Mouse (Mus musculus) midbrain, embryonic 12.5 days (tissue): Measurements from ENCODE around the gene Capn13. TPM values are rescaled to one million over a fixed set of nuclear protein-coding genes. Genes with fewer than 3 reads are reported as not detected.
"Not testable (repeated sequence)": the region's sequence is repeated elsewhere in the genome, so short reads cannot be mapped to it uniquely, and the experiment has no call there.

Experiments used
- ATAC-seq: fragments of 200-750 bp; cut with Nextera tagmentation; 2 replicates; pipeline ENCODE4 v1.8.0; 2017; ENCODE audit warnings: low read depth, moderate TSS enrichment, moderate library complexity; ENCODE audit not compliant: low FRiP score
- H3K27ac ChIP-seq: fragments of 300-500 bp; sonication (generic); replicated peaks from 2 replicates; pipeline ENCODE4 v1.5.1; 2016; ENCODE audit warnings: mild to moderate bottlenecking
- H3K27me3 ChIP-seq: fragments of 300-500 bp; sonication (generic); 2 replicates; pipeline ENCODE4 v1.6.1; 2016; ENCODE audit warnings: mild to moderate bottlenecking
- H3K36me3 ChIP-seq: fragments of 300-500 bp; sonication (generic); 2 replicates; pipeline ENCODE4 v1.6.1; 2016
- H3K4me1 ChIP-seq: fragments of 300-500 bp; sonication (generic); 2 replicates; pipeline ENCODE4 v1.6.1; 2016
- H3K4me2 ChIP-seq: fragments of 300-500 bp; sonication (generic); replicated peaks from 2 replicates; pipeline ENCODE4 v1.6.1; 2016; ENCODE audit warnings: mild to moderate bottlenecking, moderate library complexity
- H3K4me3 ChIP-seq: fragments of 300-500 bp; sonication (generic); 2 replicates; pipeline ENCODE4 v1.5.1; 2016; ENCODE audit warnings: mild to moderate bottlenecking
- H3K9ac ChIP-seq: fragments of 300-500 bp; sonication (generic); replicated peaks from 2 replicates; pipeline ENCODE4 v1.6.1; 2016; ENCODE audit warnings: mild to moderate bottlenecking, moderate library complexity
- H3K9me3 ChIP-seq: fragments of 300-500 bp; sonication (generic); 2 replicates; pipeline ENCODE4 v1.6.1; 2016; ENCODE audit warnings: mild to moderate bottlenecking
- WGBS: fragments of 180-500 bp; shearing (Covaris S2); methylation state at CpG from one replicate; pipeline ENCODE4 v1.1.7; 2016; 5-methylcytosine and 5-hydroxymethylcytosine counted together
- polyA plus RNA-seq: library from polyadenylated mRNA; unstranded; fragments of >200 nt; fragmentation: Nextera tagmentation; extraction: Ambion mirVana; gene quantifications from 2 replicates; pipeline ENCODE4 v1.2.1, GENCODE M21; 2016

Capn13 gene
- polyA plus RNA-seq, 1 experiment from 2014 or later, result 0.13 TPM

DNA sequence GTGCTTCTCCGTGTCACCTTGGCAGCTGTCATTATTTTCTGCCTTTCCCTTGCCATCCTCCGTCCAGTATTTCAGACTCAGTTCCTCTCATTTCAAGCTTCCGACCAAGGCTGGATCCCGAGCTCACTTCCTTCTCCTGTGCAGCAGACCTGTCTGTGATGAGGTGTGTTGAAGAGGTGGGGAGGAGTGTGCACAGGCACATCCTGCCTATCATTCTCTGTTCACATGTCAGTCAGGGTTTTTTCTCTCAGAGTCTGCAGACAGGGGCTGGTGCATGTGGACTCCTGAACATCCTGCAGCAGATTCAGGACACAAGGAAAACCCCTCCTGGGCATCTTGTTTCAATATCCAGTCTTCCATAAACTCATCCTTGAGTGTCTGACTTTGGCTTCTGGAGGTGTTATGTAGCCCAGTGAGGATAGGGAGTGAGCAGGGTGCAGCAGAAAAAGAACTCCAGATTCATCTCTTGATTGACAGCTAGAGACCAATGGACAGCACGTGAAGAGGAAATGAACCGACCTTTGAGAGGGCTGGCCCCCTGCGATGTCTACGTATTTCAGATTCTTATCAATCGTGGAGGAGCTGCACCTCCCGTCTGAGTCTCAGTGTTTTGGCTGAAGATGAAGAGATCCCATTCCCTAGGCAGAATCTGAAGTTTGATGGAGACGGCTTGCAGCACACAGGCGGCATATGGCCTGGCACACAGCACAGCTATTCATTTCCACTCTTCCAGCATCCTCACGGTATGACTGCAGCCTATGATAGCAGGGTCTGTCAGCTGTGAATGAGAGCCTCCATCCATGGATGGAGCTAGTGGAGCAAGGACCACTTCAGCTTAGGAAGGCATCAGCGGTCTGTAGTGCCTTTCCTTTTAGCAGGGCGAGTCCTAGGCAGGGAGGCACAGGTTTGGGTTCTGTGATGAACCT is 129.5 kb downstream of the Capn13 start:
- no peaks in the 10 kb centered on the region for H3K9me3 ChIP-seq
- no peak for ATAC-seq
- no peak overlapping the region for H3K9ac ChIP-seq
- H3K27ac ChIP-seq, result no peak overlapping the region
- no peaks in the 10 kb centered on the region for H3K4me1 ChIP-seq
- no peaks in the 10 kb centered on the region for H3K36me3 ChIP-seq
- no peak overlapping the region for H3K4me2 ChIP-seq
- no peak overlapping the region for H3K4me3 ChIP-seq
- WGBS, result 75% methylated on average over 15 of the region's 15 CpGs
- no peaks in the 10 kb centered on the region for H3K27me3 ChIP-seq

DNA sequence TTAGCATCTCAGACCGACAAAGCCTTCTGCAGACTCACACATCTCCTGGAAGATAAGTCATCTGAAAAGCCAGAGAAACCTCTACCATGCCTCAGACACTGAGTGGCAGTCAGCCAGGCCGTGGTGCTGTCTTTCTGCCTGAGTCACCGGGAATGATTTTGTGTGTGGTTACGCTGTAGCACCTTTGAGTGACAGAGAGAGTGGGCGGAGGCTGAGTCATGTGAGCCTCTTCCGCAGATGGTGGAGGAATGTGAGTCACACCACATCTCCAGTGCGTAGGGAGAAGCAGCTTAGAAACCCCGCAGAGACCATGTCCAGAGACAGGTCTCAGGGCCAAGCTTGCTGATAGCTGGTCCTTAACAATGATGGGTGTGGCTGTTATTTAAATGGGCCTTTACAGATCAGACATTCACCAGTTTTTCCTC is 137.6 kb downstream of the Capn13 start:
- H3K9me3 ChIP-seq, result no peaks in the 10 kb centered on the region
- no peaks in the 10 kb centered on the region for H3K27me3 ChIP-seq
- no peak for ATAC-seq
- no peaks in the 10 kb centered on the region for H3K36me3 ChIP-seq
- no peak overlapping the region for H3K4me2 ChIP-seq
- no peak overlapping the region for H3K27ac ChIP-seq
- no peak overlapping the region for H3K9ac ChIP-seq
- no peak overlapping the region for H3K4me3 ChIP-seq
- 89% methylated on average over 8 of the region's 8 CpGs for WGBS
- no peaks in the 10 kb centered on the region for H3K4me1 ChIP-seq

DNA sequence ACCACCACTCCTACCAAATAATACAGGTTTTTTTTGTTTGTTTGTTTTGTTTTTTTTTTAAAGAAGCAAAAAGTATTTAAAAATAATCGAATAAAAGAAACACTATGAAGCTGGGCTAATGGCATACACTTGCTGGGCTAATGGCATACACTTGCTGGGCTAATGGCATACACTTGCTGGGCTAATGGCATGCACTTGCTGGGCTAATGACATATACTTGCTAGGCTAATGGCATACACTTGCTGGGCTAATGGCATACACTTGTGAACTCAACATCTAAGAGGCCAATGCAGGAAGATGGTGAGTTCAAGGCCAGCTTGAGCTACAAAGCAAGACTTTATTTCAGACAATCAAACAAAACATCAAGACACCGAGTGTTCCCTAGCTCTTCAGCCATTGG is 138.1 kb downstream of the Capn13 start:
- no peak overlapping the region for H3K27ac ChIP-seq
- H3K4me2 ChIP-seq, result no peak overlapping the region
- H3K4me3 ChIP-seq, result no peak overlapping the region
- no peak overlapping the region for H3K9ac ChIP-seq
- no peaks in the 10 kb centered on the region for H3K9me3 ChIP-seq
- H3K27me3 ChIP-seq, result no peaks in the 10 kb centered on the region
- no peaks in the 10 kb centered on the region for H3K4me1 ChIP-seq
- no peaks in the 10 kb centered on the region for H3K36me3 ChIP-seq
- ATAC-seq, result no peak
- 95% methylated on average over 2 of the region's 2 CpGs for WGBS

DNA sequence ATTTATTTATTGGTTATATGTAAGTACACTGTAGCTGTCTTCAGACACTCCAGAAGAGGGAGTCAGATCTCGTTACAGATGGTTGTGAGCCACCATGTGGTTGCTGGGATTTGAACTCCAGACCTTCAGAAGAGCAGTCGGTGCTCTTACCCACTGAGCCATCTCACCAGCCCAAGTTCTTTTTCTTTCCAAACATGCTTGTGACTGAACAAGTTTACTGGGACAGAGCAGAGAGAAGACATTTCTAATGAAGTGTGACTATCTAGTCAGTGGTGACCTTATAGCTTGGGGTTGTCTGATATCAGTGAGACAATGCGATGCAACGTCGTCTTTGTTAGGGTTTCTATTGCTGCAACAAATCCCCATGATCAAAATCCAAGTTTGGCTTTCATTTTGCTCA is 141.4 kb downstream of the Capn13 start:
- H3K36me3 ChIP-seq, H3K4me3 ChIP-seq, ATAC-seq, H3K27me3 ChIP-seq, H3K4me2 ChIP-seq, H3K9ac ChIP-seq, H3K27ac ChIP-seq, H3K4me1 ChIP-seq, H3K9me3 ChIP-seq: not testable (repeated sequence)
- WGBS, result 94% methylated on average over 5 of the region's 5 CpGs

DNA sequence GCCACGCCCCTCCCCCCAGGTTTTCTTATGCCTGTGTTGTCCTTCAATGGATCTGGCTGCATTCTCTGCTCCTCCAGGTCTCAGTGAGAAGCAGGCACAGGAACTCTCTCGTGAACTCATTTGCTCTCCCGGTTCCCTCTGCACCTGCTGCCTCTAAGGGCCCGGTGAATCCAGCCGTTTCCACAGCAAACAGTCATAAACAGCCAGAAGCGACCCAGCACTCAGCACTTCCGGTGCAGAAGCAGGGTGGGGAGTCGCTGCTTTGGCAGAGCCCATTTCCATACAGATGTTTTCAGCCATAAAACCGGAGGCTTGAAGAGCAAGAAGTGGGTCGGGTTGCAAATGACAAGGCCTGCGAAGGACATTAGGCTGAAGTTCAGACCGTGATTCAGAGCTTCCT is 142.0 kb downstream of the Capn13 start:
- no peaks in the 10 kb centered on the region for H3K9me3 ChIP-seq
- WGBS, result 65% methylated on average over 12 of the region's 12 CpGs
- no peak overlapping the region for H3K4me2 ChIP-seq
- H3K36me3 ChIP-seq, result no peaks in the 10 kb centered on the region
- H3K27ac ChIP-seq, result 0 out of 2 replicates have a peak overlapping the region, but pooled peaks have one; percentile 12
- no peak overlapping the region for H3K4me3 ChIP-seq
- H3K4me1 ChIP-seq, result no peaks in the 10 kb centered on the region
- H3K9ac ChIP-seq, result no peak overlapping the region
- H3K27me3 ChIP-seq, result no peaks in the 10 kb centered on the region
- ATAC-seq, result no peak
